Mouse (Mus musculus) frontal cortex, postnatal 14 days (tissue): ENCODE results near the gene Dlgap4.

Experiments
- DNase-seq, 2 experiments: peaks; one replicate each; pipeline ENCODE4 v3.0.0; 2022; ENCODE audit warnings: low spot score in 2 of 2

Gene Dlgap4

DNA sequence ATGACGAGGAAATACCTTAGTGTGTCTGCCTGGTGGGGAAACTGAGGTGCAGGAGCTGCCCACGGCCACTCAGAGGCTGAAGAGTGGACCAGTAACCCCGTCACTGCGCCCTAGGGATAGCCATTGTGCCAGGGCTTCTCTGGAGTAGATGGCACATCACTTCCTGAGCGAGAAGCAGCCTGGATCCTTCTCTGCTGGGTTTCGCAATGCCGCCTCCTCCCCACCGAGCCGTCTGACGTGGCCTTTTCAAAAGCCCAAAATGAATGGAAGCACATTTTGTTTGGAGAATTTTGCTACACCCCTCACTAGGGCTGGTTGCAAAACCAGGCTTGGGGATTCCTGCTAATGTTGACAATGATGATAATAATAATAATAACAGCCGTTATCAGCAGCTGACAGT is 4.0 kb downstream of the Dlgap4 start:
- DNase-seq, result no peak

DNA sequence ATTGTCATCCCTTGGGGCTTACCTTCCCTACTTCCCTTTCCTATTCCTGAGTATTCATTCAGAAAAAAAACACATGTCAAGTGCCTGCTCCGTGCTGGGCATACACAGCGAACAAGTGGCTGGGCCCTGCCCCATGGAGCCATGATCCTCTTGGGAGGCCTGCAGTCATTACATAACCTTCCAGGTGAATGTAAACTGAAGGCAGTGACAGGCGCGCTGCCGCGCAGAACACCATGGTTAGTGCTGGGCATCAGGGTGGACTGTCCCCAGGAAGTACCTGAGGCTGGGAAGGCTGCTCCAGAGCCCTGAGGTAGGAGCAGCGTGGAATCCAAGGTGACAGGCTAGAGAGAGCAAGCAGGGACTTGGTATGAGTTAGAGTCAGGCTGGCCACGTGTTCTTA is 7.4 kb downstream of the Dlgap4 start:
- no peak for DNase-seq

DNA sequence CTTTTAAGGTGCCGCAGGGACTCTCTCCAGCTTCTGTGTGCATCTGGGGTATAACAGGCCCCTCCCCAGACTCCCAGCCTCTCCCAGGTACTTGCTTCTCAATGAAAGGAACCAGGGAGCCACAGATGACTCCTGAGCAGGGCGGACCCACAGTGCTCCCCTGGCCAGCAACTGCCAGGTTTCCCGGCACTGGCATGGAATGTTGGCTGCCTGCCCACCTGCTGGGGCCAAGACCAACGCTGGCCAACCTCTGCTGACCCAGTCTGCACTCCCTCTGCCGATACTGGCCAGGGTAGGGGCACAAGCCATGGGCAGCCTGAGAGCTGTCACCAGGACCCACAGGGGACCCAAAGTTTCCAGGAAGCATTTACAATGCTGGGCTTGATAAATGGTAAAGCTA is 7.9 kb downstream of the Dlgap4 start:
- no peak for DNase-seq

DNA sequence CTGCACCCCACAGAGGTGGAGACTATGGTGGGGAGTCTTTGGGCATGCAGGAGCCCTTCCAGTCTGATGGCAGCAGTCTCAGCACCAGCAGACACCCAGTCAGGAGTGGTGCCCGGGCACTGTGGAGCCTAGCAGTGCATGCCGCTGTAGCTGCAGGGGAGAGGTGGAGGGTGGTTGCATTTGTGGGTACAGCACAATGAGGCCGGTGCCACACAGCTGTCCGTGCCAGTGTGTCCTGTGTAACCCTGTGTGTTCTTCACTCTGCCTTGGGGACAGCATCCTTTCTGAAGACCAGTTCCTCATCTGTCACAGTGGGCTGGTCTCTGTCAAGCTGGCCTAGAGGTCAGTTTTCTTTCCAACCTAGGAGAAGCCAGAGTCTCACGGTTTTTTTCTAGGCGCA is 8.7 kb downstream of the Dlgap4 start:
- no peak for DNase-seq

DNA sequence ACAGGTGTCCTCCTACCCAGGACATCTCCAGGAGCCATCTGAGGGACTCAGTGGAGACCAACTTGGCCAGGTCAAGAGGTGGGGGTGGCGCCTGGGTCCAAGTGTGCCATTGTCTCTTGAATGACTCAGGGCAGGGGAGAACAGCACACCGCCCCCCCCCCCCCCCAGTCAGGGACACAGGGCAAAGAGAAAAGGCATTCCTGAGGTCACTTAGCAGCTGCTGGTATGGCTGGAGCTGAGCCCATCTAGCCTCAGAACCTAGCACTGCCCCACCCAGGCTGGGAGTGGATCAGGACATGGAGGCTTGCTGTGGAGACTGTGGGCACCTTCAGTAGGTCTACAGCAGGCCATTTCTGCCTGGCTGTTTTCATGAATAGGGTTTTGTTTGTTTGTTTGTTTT is 9.7 kb downstream of the Dlgap4 start:
- no peak for DNase-seq

DNA sequence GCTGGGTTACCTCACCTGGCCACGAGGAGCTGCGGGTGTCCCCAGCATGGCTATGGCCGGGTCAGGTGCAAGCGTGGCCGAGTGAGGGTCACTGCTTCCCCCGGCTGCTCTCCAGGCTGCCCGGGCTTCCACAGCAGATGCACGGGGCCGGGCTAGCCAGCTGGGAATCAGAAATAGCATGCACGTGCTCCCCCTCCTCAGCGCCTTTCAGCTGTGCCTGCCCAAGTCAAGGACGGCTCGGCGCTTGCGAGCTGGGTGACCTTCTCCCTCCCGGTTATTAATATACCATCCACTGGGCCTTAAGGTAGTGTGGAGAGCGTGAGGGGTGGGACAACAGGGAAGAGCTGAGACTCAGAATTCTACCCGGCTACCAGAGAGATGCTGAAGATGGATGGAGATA is 11.8 kb downstream of the Dlgap4 start:
- no peak for DNase-seq

DNA sequence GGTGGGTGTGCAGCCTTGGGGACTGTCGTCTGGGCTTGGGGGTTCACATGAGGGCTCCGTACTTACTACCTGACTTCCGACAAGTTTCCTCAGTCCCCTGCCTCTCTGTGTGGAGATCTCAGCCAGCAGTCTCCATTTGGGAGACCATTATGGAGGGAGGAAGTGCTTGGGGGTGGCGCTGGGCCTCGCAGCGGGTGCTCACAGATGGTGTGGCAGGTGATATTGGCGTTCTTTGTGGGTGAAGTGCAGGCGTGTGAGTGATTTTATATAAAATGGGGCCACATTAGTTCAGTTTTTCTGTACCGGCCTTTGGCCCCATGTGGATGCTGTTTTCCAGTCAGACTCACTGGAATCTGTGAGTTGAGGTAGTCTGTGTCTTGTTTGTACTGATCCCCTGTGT is 12.6 kb downstream of the Dlgap4 start:
- no peak for DNase-seq

DNA sequence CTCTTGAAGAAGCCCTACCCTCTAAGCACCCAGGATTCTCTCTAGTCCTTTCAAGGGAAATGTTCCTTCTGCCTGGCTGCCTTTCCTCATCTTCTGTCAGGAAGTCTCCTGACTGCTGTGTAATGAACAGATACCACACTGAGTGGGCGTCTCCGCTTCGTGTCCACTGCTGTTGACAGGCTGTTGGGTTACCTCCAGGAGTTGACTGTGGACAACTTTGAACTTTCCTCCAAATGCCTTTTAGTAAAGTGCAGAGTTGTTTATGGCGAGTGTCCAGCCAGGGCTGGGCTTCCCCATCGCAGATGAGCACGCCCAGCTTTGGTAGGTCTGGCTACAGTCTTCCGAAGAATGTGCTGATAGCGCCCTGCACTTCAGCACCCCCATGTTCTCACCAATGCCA is 13.0 kb downstream of the Dlgap4 start:
- DNase-seq, result no peak

DNA sequence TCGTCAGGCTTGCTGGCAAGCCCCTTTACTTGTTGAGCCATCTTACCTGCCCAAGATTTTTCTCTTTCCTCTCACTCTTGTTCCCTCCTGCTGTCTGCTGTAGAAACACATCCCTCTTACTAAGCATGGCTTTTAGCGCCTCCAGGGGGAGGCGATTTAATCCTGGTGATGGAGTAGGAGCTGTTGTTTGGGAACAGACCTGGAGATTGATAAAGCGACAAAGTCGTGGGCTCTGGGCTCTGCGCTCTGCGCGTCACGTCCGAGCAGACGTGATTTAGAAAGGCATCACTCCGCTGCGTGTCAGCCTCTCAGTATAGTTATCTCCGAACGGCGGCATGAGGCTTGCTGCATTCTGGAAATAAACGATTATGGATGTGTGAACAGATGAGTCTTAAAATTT is 14.4 kb downstream of the Dlgap4 start:
- no peak for DNase-seq

DNA sequence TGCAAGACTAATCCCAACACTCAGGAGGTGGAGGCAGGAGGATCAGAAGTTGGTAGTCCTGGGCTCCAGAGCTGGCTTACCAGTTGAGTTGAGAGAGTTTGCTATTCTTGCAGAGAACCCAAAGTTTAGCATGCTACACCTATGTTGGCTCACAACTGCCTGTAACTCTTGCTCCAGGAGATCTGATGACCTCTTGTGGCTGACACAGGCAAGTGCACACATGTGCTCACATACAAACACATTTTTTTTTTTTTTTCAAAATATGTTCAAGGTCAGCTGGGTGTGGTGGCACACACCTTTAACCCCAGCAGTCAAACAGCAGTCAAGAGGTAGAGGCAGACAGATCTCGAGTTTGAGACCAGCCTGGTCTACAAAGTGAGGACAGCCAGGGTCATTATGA is 16.8 kb downstream of the Dlgap4 start:
- DNase-seq, result no peak

DNA sequence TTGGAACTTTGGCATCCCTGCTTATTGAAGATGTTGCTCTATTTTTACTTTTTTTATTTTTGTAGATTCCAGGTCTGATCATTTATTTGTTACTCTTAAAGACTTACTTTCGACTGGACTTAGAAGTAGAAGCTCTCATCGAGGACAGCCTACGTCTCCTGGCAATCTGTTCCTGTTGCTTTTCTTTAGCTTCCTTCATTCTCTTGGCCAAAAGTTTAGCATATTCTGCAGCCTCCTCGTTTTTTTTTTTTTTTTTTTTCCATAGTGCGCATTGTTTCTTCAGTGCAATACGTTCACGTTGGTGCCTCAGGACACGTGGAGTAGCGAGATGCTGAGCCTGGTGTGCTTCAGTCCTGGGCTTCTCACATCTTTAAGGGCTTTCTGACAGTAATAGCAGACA is 19.2 kb downstream of the Dlgap4 start:
- no peak for DNase-seq

DNA sequence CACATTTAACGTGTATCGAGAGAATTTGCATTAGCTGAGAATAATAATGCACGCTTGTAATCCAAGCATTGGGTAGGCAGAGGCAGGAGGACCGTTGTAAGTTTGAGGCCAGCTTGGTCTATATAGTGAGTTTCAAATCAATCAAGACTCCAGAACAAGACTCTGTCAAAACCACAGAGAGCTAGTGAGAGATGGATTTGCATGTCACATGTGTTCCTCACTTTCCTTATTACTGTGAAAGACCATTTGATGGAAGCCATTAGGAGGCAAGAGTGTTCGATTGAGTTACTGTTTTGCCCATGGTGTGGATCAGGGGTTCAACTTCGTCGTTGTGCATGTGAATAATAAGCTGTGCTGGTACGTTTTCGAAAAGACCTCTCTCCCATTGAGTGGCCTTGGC is 21.6 kb downstream of the Dlgap4 start:
- DNase-seq, result no peak

DNA sequence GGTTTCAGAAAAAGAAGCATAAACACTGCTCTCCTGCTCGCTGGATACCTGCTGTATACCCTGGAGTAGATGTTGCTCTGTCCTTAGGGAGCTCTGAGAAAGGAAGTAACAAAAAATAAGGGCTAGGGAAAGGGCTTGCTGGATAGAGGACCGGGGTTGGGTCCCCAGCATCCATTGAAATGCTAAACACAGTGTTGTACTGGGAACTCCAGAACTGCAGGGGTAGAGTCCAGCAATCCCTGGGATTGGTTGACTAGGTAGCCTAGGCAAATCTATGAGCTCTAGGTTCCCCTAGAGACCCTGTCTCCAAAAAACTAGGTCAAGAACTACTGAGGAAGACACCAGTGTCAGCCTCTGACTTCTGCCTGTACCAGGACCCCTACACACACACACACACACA is 27.6 kb downstream of the Dlgap4 start:
- no peak for DNase-seq

DNA sequence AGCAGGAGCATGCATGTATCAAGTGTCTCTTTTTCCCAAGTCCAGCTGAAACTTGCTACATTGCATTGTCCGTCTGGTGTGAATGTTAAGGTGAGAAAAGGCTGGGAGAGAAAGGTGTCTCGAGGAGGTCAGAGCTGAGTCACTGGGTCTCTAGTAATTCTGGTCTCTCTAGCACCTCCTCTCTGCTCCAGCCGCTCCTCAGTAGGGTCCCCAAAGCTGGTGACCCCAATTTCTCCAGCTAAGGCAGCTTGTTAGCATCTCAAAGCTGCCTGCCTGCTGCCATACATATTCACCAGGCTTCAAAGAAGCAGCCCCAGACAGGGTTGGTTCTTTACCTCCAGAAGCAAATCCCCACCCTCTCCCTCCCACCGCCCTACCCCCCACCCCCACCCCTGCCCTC is 29.4 kb downstream of the Dlgap4 start:
- no peak for DNase-seq

DNA sequence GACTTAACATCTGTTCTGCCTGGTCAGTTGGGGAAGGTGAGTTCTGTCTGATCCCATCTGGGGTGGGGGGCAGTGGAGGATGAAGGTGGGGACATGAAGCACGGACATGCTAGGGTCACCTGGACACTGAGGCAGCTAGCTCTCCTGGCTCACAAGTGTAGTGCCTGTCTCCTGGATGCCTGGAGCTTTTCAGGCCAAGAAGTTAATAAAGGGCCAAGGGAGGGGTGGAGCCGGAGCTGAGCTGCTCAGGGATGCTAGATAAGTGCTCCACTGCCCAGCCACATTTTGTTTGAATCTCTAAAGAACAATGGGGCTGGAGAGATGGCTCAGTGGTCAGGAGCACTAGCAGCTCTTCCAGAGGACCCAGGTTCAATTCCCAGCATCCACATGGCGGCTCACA is 29.9 kb downstream of the Dlgap4 start:
- no peak for DNase-seq

DNA sequence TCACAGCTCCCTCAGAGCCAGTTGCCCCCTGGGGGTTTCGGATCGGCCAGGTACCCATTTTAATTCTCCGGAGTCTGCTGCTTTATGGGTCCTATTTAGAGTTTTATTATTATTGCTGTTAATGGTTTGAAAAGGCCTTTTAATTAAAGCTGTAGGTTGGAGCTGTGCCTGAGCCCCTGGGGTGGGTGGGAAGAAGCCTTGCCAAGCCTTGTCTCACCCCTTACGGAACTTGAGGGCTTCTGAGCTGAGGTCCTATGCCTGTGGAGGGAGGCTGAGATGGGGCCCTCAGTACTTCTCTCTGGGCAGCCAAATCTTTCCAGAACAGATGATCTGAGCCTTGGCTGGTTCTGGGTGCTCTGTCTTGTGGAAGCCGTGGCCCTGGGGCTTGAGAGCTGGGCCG is 31.6 kb downstream of the Dlgap4 start:
- no peak for DNase-seq

DNA sequence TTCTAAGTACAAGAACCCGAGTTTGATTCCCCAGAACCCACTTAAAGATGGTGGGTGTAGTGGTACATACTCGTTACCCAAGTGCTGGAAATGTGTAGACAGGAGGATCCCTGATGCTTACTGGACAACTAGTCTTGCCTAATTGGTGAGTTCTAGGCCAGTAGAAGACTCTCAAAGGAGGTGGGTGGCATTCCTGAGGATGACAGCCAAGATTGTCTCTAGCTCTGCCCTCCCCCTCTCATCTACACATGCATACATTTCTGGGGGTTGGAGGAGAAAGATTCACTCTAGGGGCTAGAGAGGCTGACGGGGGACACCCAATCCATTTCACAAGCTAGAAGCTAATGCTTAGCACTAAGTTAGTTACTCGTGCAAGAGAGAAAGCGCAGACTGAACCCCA is 33.4 kb downstream of the Dlgap4 start:
- no peak for DNase-seq

DNA sequence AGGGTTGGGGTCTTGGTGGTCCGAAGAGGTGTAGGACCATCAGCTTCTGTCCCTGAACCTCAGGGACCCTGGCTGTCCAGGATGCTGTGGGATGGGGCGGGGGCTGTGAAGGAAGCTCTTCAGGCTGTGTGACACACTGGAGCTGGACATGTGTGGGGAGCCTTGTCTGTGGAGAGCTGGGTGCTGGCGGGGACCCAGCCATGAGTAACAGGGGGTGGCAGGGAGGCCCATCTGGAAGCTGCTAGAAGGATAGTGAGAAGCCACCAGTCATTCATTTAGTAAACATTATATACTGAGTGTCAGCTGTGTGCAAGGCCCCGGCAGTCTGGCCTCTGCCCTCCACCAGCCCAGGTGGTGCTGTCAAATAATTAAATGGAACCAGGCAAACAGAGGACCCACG is 34.5 kb downstream of the Dlgap4 start:
- DNase-seq, result no peak

DNA sequence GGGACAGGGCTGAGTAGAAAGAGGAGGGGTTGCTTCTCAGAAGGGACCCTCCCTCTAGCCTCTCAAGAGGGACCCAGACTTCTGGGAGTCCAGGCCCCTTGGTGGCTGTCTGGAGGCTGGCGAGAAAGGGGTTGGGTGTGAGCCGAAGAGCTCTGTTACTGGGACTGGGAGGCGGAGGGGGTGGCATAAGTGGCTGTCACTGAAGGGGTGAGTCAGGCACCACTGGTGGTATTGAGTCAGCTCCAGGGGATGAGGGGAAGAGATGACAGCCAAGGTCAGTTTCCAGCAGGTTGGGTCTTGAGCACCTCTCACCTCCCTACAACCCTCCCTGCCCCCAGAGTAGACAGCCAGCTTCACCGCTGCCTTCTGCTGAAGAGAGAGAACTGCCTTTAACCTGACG is 35.9 kb downstream of the Dlgap4 start:
- DNase-seq, result no peak

DNA sequence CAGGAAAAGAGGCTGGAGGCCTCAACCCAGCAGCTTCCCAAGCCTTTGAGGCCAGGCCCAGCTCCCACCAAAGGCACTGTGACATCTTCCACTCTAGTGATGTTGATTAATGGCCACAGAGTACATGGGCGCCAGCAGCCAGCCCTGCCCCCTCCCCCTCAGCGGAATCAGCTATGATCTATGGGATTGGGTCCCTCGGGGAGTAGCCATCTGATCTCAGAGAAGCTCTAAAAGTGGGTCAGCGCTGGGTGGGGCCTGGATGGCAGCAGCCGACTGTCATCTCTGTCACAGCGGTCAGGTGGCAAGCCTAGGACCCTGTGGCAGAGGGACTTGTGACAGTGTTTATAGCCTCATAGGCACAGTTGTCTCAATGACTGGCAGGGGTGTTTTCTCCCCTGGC is 37.5 kb downstream of the Dlgap4 start:
- DNase-seq, result no peak

DNA sequence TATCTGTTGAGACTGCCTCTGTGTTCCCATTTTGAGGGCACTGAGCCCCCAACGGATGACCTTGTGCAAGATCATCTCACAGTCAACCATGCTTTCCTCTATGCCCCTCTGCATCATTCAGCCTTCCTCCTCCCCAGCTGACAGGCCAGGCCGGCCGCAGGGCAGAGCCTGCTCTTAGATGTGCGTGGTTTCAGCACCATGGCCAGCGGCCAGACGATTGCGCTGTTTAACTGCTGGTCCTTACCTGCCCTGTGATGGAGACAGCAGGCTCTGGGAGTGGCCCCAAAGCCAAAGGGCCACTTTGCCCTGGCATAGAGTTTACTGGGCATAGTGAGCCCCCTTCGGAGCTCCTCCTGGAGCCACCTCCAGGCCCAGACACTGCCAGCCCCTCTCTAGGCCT is 39.3 kb downstream of the Dlgap4 start:
- DNase-seq, result no peak

DNA sequence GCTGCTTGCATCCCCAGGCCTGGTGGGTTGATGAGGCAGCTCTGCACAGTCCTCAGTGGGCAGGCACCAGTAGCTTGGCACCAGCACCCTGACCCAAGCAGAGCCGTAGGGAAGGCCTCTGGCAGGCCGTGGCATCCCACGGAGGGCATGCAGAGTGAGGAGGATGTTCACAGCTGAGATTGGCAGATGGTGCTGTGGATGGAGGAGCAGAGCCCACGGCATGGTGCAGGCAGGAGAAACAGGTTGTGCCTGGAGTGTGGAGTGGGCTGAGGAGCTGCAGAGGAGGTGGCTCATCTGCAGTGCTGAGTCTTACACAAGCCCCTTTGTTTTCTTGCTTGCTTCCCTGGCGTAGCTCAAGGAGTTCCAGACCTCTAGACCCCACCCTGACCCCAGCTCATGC is 40.6 kb downstream of the Dlgap4 start:
- no peak for DNase-seq

DNA sequence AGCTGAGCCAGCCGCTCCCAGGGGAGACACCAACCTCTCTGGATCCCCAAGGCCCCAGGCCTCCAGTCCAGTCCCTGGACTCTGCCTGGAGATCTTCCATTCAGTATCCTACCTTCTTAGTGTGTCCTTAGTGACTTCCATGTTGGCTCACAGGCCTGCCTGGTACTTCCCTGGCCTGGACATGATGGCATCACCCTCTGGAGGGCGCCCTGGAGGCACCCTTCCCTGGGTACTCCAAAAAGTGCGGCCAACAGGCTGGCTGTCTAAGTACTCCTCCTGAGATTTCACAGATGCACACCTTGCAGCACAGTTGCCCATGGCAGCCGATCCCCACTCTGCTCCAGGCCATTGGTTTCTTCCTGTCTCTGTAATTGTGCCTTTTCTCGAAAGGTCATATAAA is 42.1 kb downstream of the Dlgap4 start:
- no peak for DNase-seq

DNA sequence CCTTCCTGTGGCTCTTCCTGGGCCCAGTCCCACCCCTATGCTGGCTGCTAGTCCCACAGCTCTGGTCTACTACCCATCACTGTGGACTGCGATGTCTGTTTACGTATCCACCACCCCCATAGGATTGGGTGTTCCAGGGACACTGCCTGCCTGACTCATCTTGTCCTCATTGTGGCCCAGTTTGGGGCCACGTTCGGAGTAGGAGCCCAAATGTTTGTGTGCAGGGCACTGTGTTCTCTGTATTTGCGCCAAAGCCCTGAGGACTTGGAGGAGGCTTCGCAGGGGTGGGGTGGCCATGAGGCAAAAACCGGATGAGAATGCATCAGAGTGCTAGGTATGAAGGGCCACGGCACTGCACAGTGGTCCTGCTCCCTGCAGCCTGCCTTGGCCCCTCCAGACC is 44.0 kb downstream of the Dlgap4 start:
- no peak for DNase-seq

DNA sequence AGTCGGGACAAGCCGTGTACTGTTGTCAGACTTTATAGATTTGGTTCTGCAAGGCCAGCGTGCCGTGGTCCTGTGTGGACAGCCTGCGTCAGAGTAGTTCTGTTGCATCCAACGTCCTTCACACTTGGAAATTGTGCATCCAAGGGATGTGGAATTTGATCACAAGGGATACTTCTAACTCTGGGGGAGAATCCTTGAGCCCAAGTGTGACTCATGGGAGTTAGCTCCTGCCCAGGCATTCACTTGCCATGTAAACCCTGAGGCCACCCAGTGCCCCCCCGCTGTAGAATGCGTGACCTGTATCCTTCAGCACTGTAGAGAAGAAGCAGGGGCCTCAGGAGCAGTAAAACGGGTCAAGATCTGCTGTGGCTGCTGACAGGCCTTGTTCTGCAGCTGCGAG is 44.7 kb downstream of the Dlgap4 start:
- DNase-seq, result no peak
